Mouse (Mus musculus): Measurements from ENCODE around the gene Ndufa4l2. TPM values are rescaled to one million over a fixed set of nuclear protein-coding genes. Genes with fewer than 3 reads are reported as not detected.
A peak's percentile ranks its signal among the peaks of the same experiment; 100 is the strongest.

Ndufa4l2 gene
- polyA plus RNA-seq (2015; fragmentation: Nextera tagmentation; extraction: Ambion mirVana): 22.1 and 23.1 TPM in 2 replicates

DNA sequence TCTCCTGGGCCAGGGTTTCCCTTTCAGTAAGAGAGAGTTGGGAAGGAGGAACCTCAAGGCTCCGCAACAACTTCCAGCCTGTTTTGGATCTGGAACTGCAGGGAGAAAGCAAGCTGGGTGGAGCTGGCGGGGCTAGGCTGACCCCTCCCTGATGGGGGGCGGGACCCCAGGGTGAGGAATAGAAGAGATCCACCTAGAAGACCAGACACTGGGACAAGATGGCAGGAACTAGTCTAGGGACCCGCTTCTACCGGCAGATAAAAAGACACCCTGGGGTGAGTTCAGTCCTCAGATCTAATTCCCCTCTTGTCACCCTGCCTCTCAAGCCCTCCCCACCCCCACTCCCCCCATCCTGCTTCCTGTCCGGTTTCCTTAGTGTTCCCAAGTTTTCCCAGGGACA is at the start of gene Ndufa4l2:
Gene Ndufa4l2 (plus strand): TSS at position 204 of the 400 bp plus-strand sequence.
- no peaks in the 10 kb centered on the region for H3K36me3 ChIP-seq (replicated peaks)

DNA sequence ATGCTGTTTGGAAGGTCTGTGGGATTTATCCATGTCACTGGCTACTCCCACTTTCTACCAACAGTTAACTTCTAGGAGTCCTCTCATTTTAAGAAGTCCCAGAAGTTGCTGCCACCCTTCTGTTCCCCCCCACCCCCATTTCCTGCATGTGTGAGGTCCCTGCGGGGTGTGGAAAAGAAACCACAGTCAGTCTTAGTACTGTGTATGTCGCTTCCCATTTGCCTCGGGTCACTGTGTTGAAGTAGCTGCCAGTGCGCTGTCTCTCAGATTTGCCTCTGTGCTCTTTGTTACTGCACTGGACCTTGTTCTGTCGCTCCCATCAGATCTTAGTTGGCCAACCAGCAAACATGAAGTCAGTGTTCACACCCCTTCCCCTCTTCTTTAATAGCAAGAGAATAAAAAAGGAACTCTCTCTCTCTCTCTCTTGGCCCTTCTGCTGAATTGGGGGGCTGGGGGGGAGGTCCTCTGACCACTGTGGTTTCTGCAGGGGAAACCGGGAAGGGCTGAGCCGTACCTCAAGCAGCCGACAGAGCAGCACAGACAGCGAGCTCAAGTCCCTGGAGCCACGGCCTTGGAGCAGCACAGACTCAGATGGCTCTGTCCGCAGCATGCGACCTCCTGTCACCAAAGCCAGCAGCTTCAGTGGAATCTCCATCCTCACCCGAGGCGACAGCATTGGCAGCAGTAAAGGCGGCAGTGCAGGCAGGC is 43.3 kb upstream of the Ndufa4l2 start:
- Histone ChIP-seq H3K27ac (no peak overlapping the region), H3K4me3 (no peak overlapping the region), H3K4me1 (no peaks in the 10 kb centered on the region), H3K4me2 (no peak overlapping the region), H3K36me3 (replicated peaks) (peaks cover 15% of the 10 kb centered on the region; the same call in 1 of the 2 replicates), H3K27me3 (replicated peaks) (no peaks in the 10 kb centered on the region), H3K9ac (no peak overlapping the region), H3K9me3 (no peaks in the 10 kb centered on the region)
- WGBS: 76% methylated on average over 15 of the region's 15 CpGs
- no peak for ATAC-seq (replicated peaks)

More for the DNA sequence above, at the start of gene Ndufa4l2:
- WGBS: 17% methylated on average over 6 of the region's 6 CpGs
- Histone ChIP-seq H3K4me3 (0 out of 2 replicates have a peak within 1 kb of the TSS, but pooled peaks have one; percentile 45), H3K4me2 (peak within 1 kb of the TSS; percentile 93), H3K27ac (peak within 1 kb of the TSS; percentile 97), H3K9ac (0 out of 2 replicates have a peak within 1 kb of the TSS, but pooled peaks have one; percentile 7), H3K4me1 (peaks cover 72% of the 10 kb centered on the region), H3K27me3 (replicated peaks) (peaks cover 16% of the 10 kb centered on the region; the same call in 1 of the 2 replicates), H3K9me3 (no peaks in the 10 kb centered on the region)
- no peak for ATAC-seq (replicated peaks)

DNA sequence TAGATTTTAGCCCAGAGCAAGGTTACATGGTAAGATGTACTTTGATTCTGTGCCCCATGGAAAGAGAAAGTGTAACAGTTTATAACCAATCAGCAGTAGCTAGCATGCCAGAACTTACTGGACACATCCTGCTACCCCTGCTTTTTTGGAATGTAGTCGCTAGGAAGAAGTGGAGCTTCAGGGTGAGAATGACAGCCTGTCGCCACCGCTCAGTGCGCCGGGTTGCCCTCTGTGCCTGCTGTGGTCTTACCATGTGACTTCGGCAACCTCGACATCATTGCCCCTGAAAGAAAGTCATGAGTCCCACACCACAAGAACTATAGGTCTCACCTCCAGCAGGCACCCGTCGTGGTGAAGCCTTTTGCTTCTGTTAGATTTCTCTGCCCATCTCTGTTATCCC is 42.0 kb upstream of the Ndufa4l2 start:
- Histone ChIP-seq H3K4me1 (no peaks in the 10 kb centered on the region), H3K27me3 (replicated peaks) (no peaks in the 10 kb centered on the region), H3K27ac (no peak overlapping the region), H3K4me2 (no peak overlapping the region), H3K36me3 (replicated peaks) (peaks cover 22% of the 10 kb centered on the region; the same call in 1 of the 2 replicates), H3K9ac (no peak overlapping the region), H3K4me3 (no peak overlapping the region), H3K9me3 (no peaks in the 10 kb centered on the region)
- no peak for ATAC-seq (replicated peaks)
- 88% methylated on average over 9 of the region's 9 CpGs for WGBS

DNA sequence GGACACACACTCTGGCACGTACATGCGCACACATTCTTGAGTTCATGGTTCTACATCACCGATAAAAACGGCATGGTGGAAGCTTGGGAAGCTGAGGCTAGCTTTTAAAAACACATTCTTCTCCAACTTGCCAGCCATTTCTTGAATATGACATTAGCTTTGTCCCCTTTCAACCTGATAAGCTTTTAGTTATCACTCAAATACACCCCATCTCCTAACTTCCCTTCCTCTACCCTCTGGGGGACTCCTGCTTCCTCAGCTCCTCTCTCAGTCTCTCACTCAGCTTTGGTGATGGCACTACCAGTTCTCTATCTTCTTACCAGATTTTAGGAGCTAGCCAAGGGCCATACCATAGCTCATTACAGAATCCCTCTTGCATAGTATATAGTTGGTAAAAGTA is 39.6 kb upstream of the Ndufa4l2 start:
- no peak overlapping the region for H3K27ac ChIP-seq
- H3K9ac ChIP-seq: no peak overlapping the region
- H3K36me3 ChIP-seq (replicated peaks): peaks cover 16% of the 10 kb centered on the region; the same call in 1 of the 2 replicates
- no peaks in the 10 kb centered on the region for H3K9me3 ChIP-seq
- H3K4me2 ChIP-seq: no peak overlapping the region
- WGBS: over 99% methylated on average over 4 of the region's 4 CpGs
- H3K4me3 ChIP-seq: no peak overlapping the region
- no peak for ATAC-seq (replicated peaks)
- H3K27me3 ChIP-seq (replicated peaks): no peaks in the 10 kb centered on the region
- H3K4me1 ChIP-seq: no peaks in the 10 kb centered on the region

DNA sequence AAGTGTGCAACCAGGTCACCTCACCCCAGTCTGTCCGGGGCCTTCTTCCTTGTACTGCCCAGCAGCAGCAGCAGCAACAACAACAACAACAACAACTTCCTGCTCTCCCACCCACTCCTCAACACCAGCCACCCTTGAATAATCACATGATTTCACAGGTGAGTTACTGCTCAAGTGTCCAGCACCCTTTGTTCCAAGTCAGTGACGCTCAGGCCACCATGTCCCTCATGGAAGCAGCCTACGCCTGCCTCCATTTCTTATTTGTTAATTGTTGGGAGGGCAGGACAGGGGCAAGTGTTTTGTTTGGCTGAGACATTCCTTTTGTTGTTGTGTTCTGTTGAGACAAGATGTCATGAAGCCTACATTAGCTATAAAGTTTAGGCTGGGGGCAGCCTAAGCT is 38.2 kb upstream of the Ndufa4l2 start:
- no peak overlapping the region for H3K9ac ChIP-seq
- H3K27me3 ChIP-seq (replicated peaks): no peaks in the 10 kb centered on the region
- WGBS: 86% methylated on average over 3 of the region's 3 CpGs
- no peak overlapping the region for H3K27ac ChIP-seq
- H3K9me3 ChIP-seq: no peaks in the 10 kb centered on the region
- H3K4me2 ChIP-seq: no peak overlapping the region
- H3K36me3 ChIP-seq (replicated peaks): peaks cover 13% of the 10 kb centered on the region; the same call in 1 of the 2 replicates
- no peak for ATAC-seq (replicated peaks)
- H3K4me1 ChIP-seq: no peaks in the 10 kb centered on the region
- H3K4me3 ChIP-seq: no peak overlapping the region

DNA sequence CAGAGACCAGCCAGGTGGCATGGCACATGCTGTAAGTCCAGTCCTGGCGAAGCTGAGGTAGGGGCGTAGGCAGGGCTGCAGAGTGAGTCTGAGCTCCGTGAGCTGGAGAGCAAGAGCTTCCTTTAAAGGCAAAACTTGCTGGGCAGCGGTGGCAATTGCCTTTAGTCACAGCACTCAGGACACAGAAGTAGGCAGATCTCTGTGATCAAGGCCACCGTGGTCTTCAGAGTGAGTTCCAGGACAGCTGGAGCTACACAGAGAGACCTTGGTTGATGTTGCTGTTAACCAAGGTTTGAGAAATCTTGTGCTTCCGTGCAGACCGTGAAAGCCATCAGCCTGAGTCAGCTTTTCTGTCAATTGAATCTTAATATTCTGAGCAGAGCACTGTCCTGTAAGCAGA is 37.5 kb upstream of the Ndufa4l2 start:
- H3K4me2 ChIP-seq: no peak overlapping the region
- no peak overlapping the region for H3K4me3 ChIP-seq
- no peaks in the 10 kb centered on the region for H3K4me1 ChIP-seq
- no peaks in the 10 kb centered on the region for H3K9me3 ChIP-seq
- no peaks in the 10 kb centered on the region for H3K27me3 ChIP-seq (replicated peaks)
- 89% methylated on average over 7 of the region's 7 CpGs for WGBS
- H3K36me3 ChIP-seq (replicated peaks): peaks cover 13% of the 10 kb centered on the region; the same call in 1 of the 2 replicates
- no peak overlapping the region for H3K9ac ChIP-seq
- H3K27ac ChIP-seq: no peak overlapping the region
- no peak for ATAC-seq (replicated peaks)

DNA sequence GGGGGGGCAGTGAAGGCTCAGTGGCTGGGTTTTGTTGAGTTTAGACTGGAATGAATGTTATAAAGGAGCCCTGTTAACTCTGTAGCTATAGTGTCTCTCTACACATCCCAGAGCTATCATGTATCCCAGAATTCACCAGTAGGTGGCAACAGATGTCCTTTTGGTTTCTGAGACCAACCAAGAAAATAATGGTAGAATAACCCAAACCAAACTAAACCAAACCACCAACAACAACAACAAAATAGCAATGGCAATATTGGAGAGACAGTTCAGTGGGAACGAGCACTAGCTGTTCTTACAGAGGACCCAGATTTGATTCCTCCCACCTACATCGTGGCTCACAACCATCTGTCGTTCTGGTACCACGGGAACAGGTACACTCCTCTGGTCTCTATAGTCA is 35.6 kb upstream of the Ndufa4l2 start:
- no peak for ATAC-seq (replicated peaks)
- Histone ChIP-seq H3K9ac (no peak overlapping the region), H3K4me2 (no peak overlapping the region), H3K27ac (no peak overlapping the region), H3K9me3 (no peaks in the 10 kb centered on the region), H3K27me3 (replicated peaks) (no peaks in the 10 kb centered on the region), H3K4me3 (no peak overlapping the region), H3K36me3 (replicated peaks) (peaks cover 12% of the 10 kb centered on the region; the same call in 1 of the 2 replicates), H3K4me1 (no peaks in the 10 kb centered on the region)
- WGBS: 94% methylated on average over 4 of the region's 4 CpGs

DNA sequence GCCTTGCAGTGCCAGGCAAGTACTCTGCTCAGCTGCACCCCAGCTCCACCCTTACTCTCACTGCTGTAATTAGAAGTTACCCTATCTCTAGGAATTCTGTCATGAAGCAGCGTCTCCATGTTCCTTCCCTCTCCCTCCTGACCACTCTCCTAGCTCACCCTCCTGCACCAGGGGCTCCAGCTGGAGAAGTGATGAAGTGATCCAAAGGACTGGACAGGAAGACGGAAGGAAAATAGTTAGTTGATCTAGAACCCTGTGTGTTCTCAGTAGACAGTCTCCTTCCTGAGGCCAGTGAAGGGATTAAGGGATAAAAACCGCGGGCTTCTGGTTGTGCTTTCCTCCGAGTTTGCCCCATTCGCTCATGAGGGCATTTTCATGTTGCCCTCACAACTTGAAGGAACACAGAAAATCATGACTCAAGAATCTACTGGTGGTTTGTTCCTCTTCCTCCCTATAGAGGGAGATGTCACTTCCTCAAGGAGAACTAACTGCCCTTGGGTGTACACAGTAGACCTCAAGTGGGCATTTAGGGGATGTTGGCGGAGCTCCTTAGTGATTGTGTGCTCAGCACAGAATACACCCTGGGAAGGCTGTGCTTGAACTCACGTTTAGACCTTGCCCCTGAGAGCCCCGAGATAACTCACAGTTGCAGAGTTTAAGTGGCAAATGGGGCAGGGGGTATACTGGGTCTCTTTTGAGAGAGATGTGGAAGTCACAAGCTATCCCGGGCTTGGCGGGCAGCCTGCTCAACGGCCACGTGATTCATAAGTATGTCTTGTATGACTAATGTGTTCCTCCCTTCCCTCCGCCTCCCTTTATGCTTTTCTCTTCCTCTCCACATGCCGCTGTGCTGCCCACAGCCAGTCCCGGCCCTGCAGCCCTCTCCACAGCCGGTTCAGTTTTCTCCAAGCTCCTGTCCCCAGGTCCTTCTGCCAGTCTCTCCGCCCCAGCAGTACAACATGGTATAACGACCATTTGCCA is 33.6 kb upstream of the Ndufa4l2 start:
- Histone ChIP-seq H3K4me1 (no peaks in the 10 kb centered on the region), H3K9me3 (no peaks in the 10 kb centered on the region), H3K27ac (no peak overlapping the region), H3K36me3 (replicated peaks) (peaks cover 21% of the 10 kb centered on the region), H3K4me2 (no peak overlapping the region), H3K9ac (no peak overlapping the region), H3K27me3 (replicated peaks) (no peaks in the 10 kb centered on the region), H3K4me3 (no peak overlapping the region)
- no peak for ATAC-seq (replicated peaks)
- 88% methylated on average over 19 of the region's 19 CpGs for WGBS

DNA sequence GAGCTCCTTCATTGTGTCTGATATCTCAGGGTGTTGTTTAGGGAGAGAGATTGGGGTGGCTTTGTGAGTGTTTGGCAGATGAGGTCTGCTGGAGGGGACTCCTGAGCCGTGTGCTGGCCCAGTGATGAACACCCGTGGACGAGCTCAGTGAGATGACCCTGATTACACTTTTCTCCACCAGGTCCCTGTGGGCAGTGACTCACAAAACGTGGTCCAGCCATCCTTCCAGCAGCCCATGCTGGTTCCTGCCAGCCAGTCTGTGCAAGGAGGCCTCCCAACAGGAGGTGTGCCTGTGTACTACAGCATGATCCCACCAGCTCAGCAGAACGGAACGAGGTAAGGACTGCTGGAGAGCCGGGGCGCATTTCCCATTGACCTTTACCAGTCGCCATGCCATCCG is 29.5 kb upstream of the Ndufa4l2 start:
- ATAC-seq (replicated peaks): no peak
- H3K9me3 ChIP-seq: no peaks in the 10 kb centered on the region
- H3K27me3 ChIP-seq (replicated peaks): no peaks in the 10 kb centered on the region
- H3K4me3 ChIP-seq: no peak overlapping the region
- H3K36me3 ChIP-seq (replicated peaks): peaks cover 17% of the 10 kb centered on the region
- 91% methylated on average over 10 of the region's 10 CpGs for WGBS
- H3K27ac ChIP-seq: no peak overlapping the region
- no peak overlapping the region for H3K9ac ChIP-seq
- no peaks in the 10 kb centered on the region for H3K4me1 ChIP-seq
- H3K4me2 ChIP-seq: no peak overlapping the region

DNA sequence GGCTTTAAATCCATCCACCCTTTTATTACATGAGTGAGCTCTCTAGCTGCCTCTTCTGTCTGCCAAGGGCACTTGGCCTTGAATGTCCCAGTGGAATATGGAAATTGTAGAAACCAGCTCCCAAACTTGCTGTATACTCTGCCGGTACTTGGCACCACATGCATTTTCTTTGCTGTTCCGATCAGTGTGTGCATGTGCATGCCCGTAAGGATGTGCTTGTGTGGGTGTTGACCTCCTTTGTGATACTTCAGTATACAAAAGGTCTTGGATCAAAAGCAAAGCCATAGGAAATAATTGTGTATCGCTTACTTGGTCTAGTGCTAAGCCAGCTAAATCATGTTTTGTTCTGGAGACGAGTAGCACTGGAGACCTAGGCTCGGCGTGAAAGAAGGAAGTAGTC is 25.9 kb upstream of the Ndufa4l2 start:
- peaks cover 24% of the 10 kb centered on the region for H3K36me3 ChIP-seq (replicated peaks)
- no peak overlapping the region for H3K9ac ChIP-seq
- ATAC-seq (replicated peaks): no peak
- no peak overlapping the region for H3K27ac ChIP-seq
- H3K9me3 ChIP-seq: no peaks in the 10 kb centered on the region
- WGBS: 87% methylated on average over 7 of the region's 7 CpGs
- no peaks in the 10 kb centered on the region for H3K27me3 ChIP-seq (replicated peaks)
- H3K4me3 ChIP-seq: no peak overlapping the region
- peaks cover 9% of the 10 kb centered on the region; the same call in 1 of the 2 replicates for H3K4me1 ChIP-seq
- no peak overlapping the region for H3K4me2 ChIP-seq

DNA sequence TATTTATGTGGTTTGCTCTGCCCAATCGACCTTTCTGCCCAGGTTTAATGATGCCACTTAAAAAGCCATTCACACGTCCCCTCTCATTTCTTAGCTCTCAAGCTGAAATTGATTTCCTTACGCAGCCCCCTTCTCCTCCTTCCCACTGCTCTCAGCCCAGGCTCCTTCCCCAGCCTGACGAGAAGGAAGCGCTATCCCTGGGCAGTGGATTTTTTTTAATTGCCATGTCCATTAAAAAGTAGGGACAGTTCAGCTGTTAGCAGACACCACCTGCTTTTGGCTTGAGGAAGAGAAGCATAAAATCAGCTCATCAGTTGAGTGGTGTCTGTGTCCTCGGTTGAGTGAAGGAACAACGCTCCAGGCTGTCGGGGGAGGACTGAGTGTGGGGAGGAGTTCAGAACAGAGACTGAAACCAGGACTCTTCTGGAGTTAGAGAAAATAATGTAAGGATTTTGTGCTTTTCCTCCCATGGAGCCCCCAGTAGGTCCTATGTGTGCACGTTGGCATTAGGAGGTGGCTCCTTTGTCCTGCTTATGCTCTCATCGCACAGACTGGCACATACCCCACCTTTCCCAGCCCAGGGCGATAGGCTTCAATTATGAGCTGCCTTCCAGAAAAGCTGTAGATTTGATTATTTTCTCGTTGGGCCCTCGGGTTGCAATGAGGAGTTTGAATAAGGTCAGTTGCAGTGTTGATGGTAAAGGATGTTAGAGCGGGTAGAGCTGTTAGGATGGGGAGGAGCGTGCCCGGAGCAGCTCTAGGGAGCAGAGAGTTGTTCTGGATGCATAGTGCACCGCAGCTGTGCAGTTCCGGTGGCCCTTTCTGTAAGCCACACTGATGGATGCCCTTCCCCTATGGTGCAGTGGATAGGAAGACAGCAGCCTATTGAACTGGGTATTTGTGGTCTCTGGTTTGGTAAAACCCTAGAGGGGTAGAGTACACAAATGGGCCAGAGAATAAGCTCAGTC is 24.3 kb upstream of the Ndufa4l2 start:
- H3K4me1 ChIP-seq: peaks cover 9% of the 10 kb centered on the region; the same call in 1 of the 2 replicates
- no peaks in the 10 kb centered on the region for H3K27me3 ChIP-seq (replicated peaks)
- no peak overlapping the region for H3K9ac ChIP-seq
- H3K27ac ChIP-seq: peak overlapping the region; percentile 65
- H3K36me3 ChIP-seq (replicated peaks): peaks cover 23% of the 10 kb centered on the region
- no peaks in the 10 kb centered on the region for H3K9me3 ChIP-seq
- WGBS: 72% methylated on average over 18 of the region's 18 CpGs
- peak; percentile 27; the same call in 1 of the 2 replicates for ATAC-seq (replicated peaks)
- H3K4me3 ChIP-seq: no peak overlapping the region
- H3K4me2 ChIP-seq: no peak overlapping the region

All from midbrain, embryonic 15.5 days (tissue).